Mouse (Mus musculus) limb, embryonic 13.5 days (tissue): ENCODE results near the gene Hsd17b14. TPM values are rescaled to one million over a fixed set of nuclear protein-coding genes. Genes with fewer than 3 reads are reported as not detected.
A peak's percentile ranks its signal among the peaks of the same experiment; 100 is the strongest.

Experiments
- ATAC-seq: fragments of 200-750 bp; cut with Nextera tagmentation; 2 replicates; pipeline ENCODE4 v1.8.0; 2017; ENCODE audit warnings: low read depth, moderate number of reproducible peaks, moderate TSS enrichment; ENCODE audit not compliant: low FRiP score
- H3K27ac ChIP-seq: fragments of 300-500 bp; sonication (generic); 2 replicates; pipeline ENCODE4 v1.5.1; 2015; ENCODE audit warnings: inconsistent platforms, mild to moderate bottlenecking, moderate library complexity
- H3K27me3 ChIP-seq: fragments of 300-500 bp; sonication (generic); 2 replicates; pipeline ENCODE4 v1.6.1; 2015; ENCODE audit warnings: mild to moderate bottlenecking, inconsistent platforms
- H3K36me3 ChIP-seq: fragments of 300-500 bp; sonication (generic); 2 replicates; pipeline ENCODE4 v1.6.1; 2015; ENCODE audit warnings: inconsistent platforms, mild to moderate bottlenecking, moderate library complexity
- H3K4me1 ChIP-seq: fragments of 300-500 bp; sonication (generic); 2 replicates; pipeline ENCODE4 v1.6.1; 2015; ENCODE audit warnings: inconsistent platforms
- H3K4me2 ChIP-seq: fragments of 300-500 bp; sonication (generic); replicated peaks from 2 replicates; pipeline ENCODE4 v1.6.1; 2015; ENCODE audit warnings: inconsistent platforms, mild to moderate bottlenecking, moderate library complexity
- H3K4me3 ChIP-seq: fragments of 300-500 bp; sonication (generic); 2 replicates; pipeline ENCODE4 v1.5.1; 2015; ENCODE audit warnings: moderate library complexity, mild to moderate bottlenecking, inconsistent platforms
- H3K9ac ChIP-seq: fragments of 300-500 bp; sonication (generic); 2 replicates; pipeline ENCODE4 v1.6.1; 2015; ENCODE audit warnings: mild to moderate bottlenecking, inconsistent platforms
- H3K9me3 ChIP-seq: fragments of 300-500 bp; sonication (generic); 2 replicates; pipeline ENCODE4 v1.6.1; 2016; ENCODE audit warnings: inconsistent platforms
- WGBS: fragments of 180-500 bp; shearing (Covaris S2); methylation state at CpG from one replicate; pipeline ENCODE4 v1.1.7; 2015; 5-methylcytosine and 5-hydroxymethylcytosine counted together
- polyA plus RNA-seq: library from polyadenylated mRNA; unstranded; fragments of >200 nt; fragmentation: Nextera tagmentation; extraction: Ambion mirVana; gene quantifications from 2 replicates; pipeline ENCODE4 v1.2.1, GENCODE M21; 2015

The Hsd17b14 gene
- polyA plus RNA-seq, 1 experiment from 2014 or later = 0.43 TPM

- Histone ChIP-seq H3K9me3 (no peaks in the 10 kb centered on the region), H3K36me3 (no peaks in the 10 kb centered on the region), H3K9ac (peak overlapping the region; percentile 59), H3K4me3 (peak overlapping the region; percentile 53), H3K4me2 (peak overlapping the region; percentile 88), H3K4me1 (peaks cover 10% of the 10 kb centered on the region), H3K27ac (no peak overlapping the region), H3K27me3 (no peaks in the 10 kb centered on the region)
- 81% methylated on average over 10 of the region's 10 CpGs for WGBS
- no peak for ATAC-seq
These were observed 17.1 kb upstream of the Hsd17b14 start for GRCm38 (mm10) chr7:45537602-45538001.

DNA sequence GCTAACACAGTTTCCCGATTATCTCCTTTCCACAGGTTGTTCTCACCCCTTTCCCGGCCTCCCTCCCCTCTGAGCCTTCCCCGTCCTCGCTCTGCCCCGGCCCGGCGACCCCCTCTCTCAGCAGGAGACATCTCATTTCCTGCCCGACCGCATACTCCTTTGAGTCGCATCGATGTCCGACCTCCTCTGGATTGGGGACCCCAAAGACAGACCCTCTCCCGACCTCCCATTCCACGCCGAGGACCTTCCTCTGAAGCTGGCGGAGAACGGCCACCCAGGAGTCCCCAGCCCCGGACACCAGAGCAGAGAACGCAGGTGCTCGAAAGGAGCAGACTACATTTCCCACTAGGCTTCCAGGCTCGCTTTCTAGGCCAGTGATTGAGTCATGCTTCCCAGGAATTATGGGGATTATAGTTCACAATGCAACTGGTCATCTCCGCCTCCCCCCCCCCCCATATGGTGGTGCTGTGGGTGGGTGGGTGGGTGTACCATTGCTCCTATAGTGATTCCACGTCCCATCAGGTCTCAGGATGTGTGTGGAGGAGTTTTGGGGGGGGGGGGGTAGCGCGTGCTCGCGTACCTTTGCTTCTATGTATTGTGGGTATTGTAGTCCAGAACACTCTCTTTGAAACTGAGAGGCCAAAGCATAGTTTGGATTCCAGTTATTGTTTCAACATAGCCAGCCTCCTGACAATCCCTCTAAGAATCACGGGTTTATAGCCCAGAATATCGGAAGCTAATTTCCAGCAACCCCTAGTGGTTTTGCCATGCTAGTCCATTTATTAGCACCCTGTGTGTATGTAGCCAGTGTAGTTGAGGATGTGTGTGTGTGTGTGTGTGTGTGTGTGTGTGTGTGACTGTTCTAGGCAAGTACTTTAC, 16.3 kb upstream of the Hsd17b14 start:
- WGBS = 2% methylated on average over 26 of the region's 29 CpGs

DNA sequence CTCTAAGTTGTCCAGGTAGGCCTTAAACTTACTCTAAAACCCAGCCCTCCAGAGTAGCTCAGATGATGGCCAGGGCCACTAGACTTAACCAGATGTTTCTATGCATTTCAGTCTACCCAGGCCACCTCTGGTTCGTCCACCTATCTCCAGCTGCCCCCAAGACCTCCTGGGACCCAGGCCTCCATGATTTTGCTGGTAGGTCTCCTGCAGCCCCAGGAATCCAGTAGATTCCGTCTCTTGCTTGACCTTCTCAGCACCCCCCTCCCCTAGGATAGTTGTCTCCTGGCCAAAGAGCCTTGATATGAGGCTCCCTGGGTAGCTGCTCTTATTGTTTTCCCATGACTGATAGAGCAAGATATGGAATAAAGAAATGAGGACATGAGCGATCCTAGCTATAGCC, 15.6 kb upstream of the Hsd17b14 start:
- Histone ChIP-seq H3K9me3 (no peaks in the 10 kb centered on the region), H3K9ac (no peak overlapping the region), H3K4me1 (peaks cover 10% of the 10 kb centered on the region), H3K27me3 (no peaks in the 10 kb centered on the region), H3K27ac (no peak overlapping the region; the same call in 1 of the 2 replicates), H3K4me2 (peak overlapping the region; percentile 88; the same call in 1 of the 2 replicates), H3K4me3 (no peak overlapping the region), H3K36me3 (no peaks in the 10 kb centered on the region)
- 79% methylated on average over 3 of the region's 3 CpGs for WGBS
- no peak for ATAC-seq

More for the DNA sequence above, 16.3 kb upstream of the Hsd17b14 start:
- Histone ChIP-seq H3K27ac (no peak overlapping the region; the same call in 1 of the 2 replicates), H3K27me3 (no peaks in the 10 kb centered on the region), H3K4me2 (peak overlapping the region; percentile 88), H3K36me3 (no peaks in the 10 kb centered on the region), H3K4me1 (peaks cover 10% of the 10 kb centered on the region), H3K4me3 (peak overlapping the region; percentile 53), H3K9me3 (no peaks in the 10 kb centered on the region), H3K9ac (peak overlapping the region; percentile 59)
- ATAC-seq = peak; percentile 79

- 39% methylated on average over 2 of the region's 2 CpGs for WGBS
- H3K4me2 ChIP-seq = no peak overlapping the region
- no peak for ATAC-seq
- peaks cover 10% of the 10 kb centered on the region for H3K4me1 ChIP-seq
- no peak overlapping the region for H3K4me3 ChIP-seq
- H3K9me3 ChIP-seq = no peaks in the 10 kb centered on the region
- no peaks in the 10 kb centered on the region for H3K27me3 ChIP-seq
- no peak overlapping the region for H3K9ac ChIP-seq
- no peaks in the 10 kb centered on the region for H3K36me3 ChIP-seq
- H3K27ac ChIP-seq = no peak overlapping the region
These were observed 14.5 kb upstream of the Hsd17b14 start for GRCm38 (mm10) chr7:45540213-45540612.

- Histone ChIP-seq H3K27me3 (no peaks in the 10 kb centered on the region), H3K4me2 (no peak overlapping the region), H3K9me3 (no peaks in the 10 kb centered on the region), H3K9ac (no peak overlapping the region), H3K36me3 (no peaks in the 10 kb centered on the region), H3K4me1 (no peaks in the 10 kb centered on the region), H3K4me3 (no peak overlapping the region), H3K27ac (no peak overlapping the region)
- 97% methylated on average over 1 of the region's 1 CpGs for WGBS
- ATAC-seq = no peak
These were observed 10.2 kb upstream of the Hsd17b14 start for GRCm38 (mm10) chr7:45544525-45544924.

GRCm38 (mm10) chr7:45549641-45550436, 4.9 kb upstream of the Hsd17b14 start:
- no peaks in the 10 kb centered on the region for H3K27me3 ChIP-seq
- no peaks in the 10 kb centered on the region for H3K36me3 ChIP-seq
- ATAC-seq = no peak
- H3K4me1 ChIP-seq = no peaks in the 10 kb centered on the region
- H3K27ac ChIP-seq = no peak overlapping the region
- H3K9me3 ChIP-seq = no peaks in the 10 kb centered on the region
- no peak overlapping the region for H3K4me2 ChIP-seq
- WGBS = 87% methylated on average over 16 of the region's 16 CpGs
- no peak overlapping the region for H3K4me3 ChIP-seq
- H3K9ac ChIP-seq = peak overlapping the region; percentile 8; the same call in 1 of the 2 replicates

DNA sequence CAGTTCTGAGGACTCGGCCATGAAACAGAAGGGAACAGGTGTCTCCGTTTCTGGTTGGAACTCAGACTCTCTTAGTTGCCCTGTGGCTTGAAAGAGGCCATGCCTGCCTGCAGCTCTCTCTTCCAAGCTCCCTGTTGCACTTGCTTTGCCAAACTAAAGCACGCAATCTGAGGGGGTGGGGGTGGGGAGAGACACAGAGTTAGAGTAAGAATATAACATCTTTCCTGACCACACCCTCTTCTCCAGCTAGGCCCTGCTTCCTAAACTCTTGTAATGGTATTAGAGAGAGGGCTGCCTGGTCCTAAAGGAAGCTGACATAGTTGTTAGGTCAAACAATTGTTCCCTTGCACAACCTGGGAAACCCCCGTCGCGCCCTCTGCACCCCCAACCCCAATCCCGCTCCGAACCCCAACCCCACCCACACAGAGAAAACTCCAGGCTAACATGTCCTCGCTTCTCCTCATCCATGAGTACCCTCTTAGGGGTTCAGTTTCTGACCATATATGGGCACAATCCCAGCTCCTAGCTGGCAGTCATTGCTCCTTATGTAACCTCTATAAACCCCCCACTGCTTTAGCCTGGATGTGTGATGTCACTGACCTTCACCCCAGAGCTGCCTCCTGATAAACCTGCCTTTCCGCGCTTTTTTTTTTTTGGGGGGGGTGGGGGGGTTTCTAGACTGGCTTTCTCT, 3.7 kb upstream of the Hsd17b14 start:
- Histone ChIP-seq H3K27ac (no peak overlapping the region), H3K36me3 (no peaks in the 10 kb centered on the region), H3K4me3 (no peak overlapping the region), H3K4me2 (no peak overlapping the region), H3K4me1 (no peaks in the 10 kb centered on the region), H3K27me3 (no peaks in the 10 kb centered on the region), H3K9me3 (no peaks in the 10 kb centered on the region), H3K9ac (no peak overlapping the region)
- ATAC-seq = no peak
- 78% methylated on average over 11 of the region's 11 CpGs for WGBS

DNA sequence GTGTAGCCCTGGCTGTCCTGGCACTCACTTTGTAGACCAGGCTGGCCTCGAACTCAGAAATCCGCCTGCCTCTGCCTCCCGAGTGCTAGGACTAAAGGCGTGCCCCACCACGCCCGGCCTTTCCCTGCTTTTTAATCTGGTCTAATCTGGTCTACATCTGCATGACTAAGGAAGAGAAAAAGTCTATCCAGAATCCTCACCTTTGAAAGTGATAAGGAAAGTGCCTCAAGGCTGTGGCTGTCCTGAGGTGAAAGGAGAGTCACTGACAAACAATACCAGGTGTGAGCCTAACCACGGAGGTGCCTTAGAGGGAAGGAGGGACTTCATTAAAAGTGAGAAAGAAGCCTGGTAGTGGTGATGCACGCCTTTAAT, 3.2 kb upstream of the Hsd17b14 start:
- H3K9ac ChIP-seq = no peak overlapping the region
- no peaks in the 10 kb centered on the region for H3K27me3 ChIP-seq
- no peak for ATAC-seq
- no peak overlapping the region for H3K27ac ChIP-seq
- no peak overlapping the region for H3K4me3 ChIP-seq
- no peaks in the 10 kb centered on the region for H3K36me3 ChIP-seq
- no peak overlapping the region for H3K4me2 ChIP-seq
- H3K9me3 ChIP-seq = no peaks in the 10 kb centered on the region
- WGBS = 80% methylated on average over 8 of the region's 8 CpGs
- no peaks in the 10 kb centered on the region for H3K4me1 ChIP-seq

- no peak overlapping the region for H3K4me3 ChIP-seq
- WGBS = 55% methylated on average over 8 of the region's 8 CpGs
- no peaks in the 10 kb centered on the region for H3K9me3 ChIP-seq
- no peak overlapping the region for H3K9ac ChIP-seq
- H3K27ac ChIP-seq = no peak overlapping the region
- H3K4me1 ChIP-seq = no peaks in the 10 kb centered on the region
- no peaks in the 10 kb centered on the region for H3K36me3 ChIP-seq
- ATAC-seq = no peak
- H3K27me3 ChIP-seq = no peaks in the 10 kb centered on the region
- no peak overlapping the region for H3K4me2 ChIP-seq
These were observed 1.2 kb upstream of the Hsd17b14 start for GRCm38 (mm10) chr7:45553519-45553918.

GRCm38 (mm10) chr7:45553990-45554389, 703 bp upstream of the Hsd17b14 start:
- no peak for ATAC-seq
- H3K27me3 ChIP-seq = no peaks in the 10 kb centered on the region
- H3K4me3 ChIP-seq = no peak overlapping the region
- no peaks in the 10 kb centered on the region for H3K4me1 ChIP-seq
- H3K36me3 ChIP-seq = no peaks in the 10 kb centered on the region
- no peak overlapping the region for H3K4me2 ChIP-seq
- H3K9me3 ChIP-seq = no peaks in the 10 kb centered on the region
- 94% methylated on average over 2 of the region's 2 CpGs for WGBS
- H3K9ac ChIP-seq = no peak overlapping the region
- H3K27ac ChIP-seq = no peak overlapping the region

DNA sequence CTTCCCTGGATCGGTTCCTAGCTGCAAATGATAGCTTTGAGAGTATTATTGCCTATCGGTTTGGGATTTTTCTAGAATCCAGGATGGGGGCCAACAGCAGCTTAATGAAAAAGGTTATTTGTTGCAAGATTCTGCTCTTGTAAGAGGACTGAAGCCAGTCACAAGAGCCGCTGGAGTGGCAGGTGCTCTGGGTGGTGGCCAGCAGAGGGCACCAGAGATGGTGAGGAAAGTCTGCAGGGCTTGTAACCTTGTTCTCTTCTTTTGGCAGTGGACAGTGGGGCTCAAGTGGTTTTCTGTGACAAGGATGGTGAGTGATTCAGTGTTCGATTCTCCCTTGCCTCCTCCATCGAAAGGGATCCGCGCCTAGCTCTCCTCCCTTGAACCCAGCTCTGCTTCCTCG, 1.1 kb downstream of the Hsd17b14 start:
- Histone ChIP-seq H3K27me3 (no peaks in the 10 kb centered on the region), H3K4me1 (0 out of 2 replicates have a peak, but pooled peaks cover under 1% of the 10 kb centered on the region), H3K4me3 (no peak overlapping the region), H3K36me3 (no peaks in the 10 kb centered on the region), H3K9me3 (no peaks in the 10 kb centered on the region), H3K27ac (no peak overlapping the region), H3K9ac (no peak overlapping the region), H3K4me2 (no peak overlapping the region)
- no peak; the same call in 1 of the 2 replicates for ATAC-seq
- 27% methylated on average over 8 of the region's 8 CpGs for WGBS

DNA sequence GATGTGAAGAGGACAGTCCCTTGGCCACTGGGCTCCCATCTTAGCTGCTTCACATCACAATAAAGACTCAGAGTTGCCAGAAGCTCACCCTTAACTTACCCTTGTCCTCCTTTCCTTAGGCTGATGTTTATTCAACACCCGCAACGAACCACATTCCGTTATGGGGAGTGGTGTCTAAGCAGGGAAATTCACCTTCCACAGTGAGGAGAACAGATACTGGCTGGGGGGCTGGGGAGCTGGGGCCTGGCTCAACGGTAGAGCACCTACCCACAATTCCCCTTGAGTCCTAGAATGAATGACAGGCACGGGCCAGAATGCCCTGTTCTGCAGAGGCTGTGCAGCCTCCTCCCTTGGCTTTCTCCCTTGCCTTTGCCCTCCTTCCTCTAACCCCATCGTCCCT, 4.2 kb downstream of the Hsd17b14 start:
- Histone ChIP-seq H3K27ac (no peak overlapping the region), H3K36me3 (no peaks in the 10 kb centered on the region), H3K9me3 (no peaks in the 10 kb centered on the region), H3K9ac (no peak overlapping the region), H3K4me3 (no peak overlapping the region), H3K27me3 (no peaks in the 10 kb centered on the region), H3K4me1 (peaks cover 13% of the 10 kb centered on the region; the same call in 1 of the 2 replicates), H3K4me2 (no peak overlapping the region)
- no peak for ATAC-seq
- WGBS = 52% methylated on average over 6 of the region's 6 CpGs
